Mouse (Mus musculus): Measurements from ENCODE around the gene Gm20388. TPM values are rescaled to one million over a fixed set of nuclear protein-coding genes. Genes with fewer than 3 reads are reported as not detected.
A peak's percentile ranks its signal among the peaks of the same experiment; 100 is the strongest.

Gm20388 gene
- polyA plus RNA-seq, 1 experiment from 2014 or later = not detected

- Histone ChIP-seq H3K36me3 (ENCODE audit: control insufficient read depth, insufficient read depth, low read length) (no peaks in the 10 kb centered on the region), H3K9me3 (ENCODE audit: control insufficient read depth, low read length) (no peaks in the 10 kb centered on the region), H3K4me2 (ENCODE audit: low read depth, low read length) (no peak overlapping the region), H3K27me3 (ENCODE audit: control insufficient read depth, insufficient read depth, low read depth, low read length) (no peaks in the 10 kb centered on the region), H3K4me1 (replicated peaks; ENCODE audit: control insufficient read depth, insufficient read depth, low read length) (no peaks in the 10 kb centered on the region), H3K9ac (ENCODE audit: low read length) (no peak overlapping the region), H3K27ac (ENCODE audit: low read length) (no peak overlapping the region), H3K4me3 (ENCODE audit: low read length) (no peak overlapping the region)
- ATAC-seq (ENCODE audit: low read depth) = no peak
- WGBS = 35% methylated on average over 4 of the region's 4 CpGs
These were observed 1322.6 kb downstream of the Gm20388 start for GRCm38 (mm10) chr8:121233196-121233595.

- Histone ChIP-seq H3K4me3 (ENCODE audit: low read length) (no peak overlapping the region), H3K4me2 (ENCODE audit: low read depth, low read length) (no peak overlapping the region), H3K36me3 (ENCODE audit: control insufficient read depth, insufficient read depth, low read length) (no peaks in the 10 kb centered on the region), H3K4me1 (replicated peaks; ENCODE audit: control insufficient read depth, insufficient read depth, low read length) (no peaks in the 10 kb centered on the region), H3K27me3 (ENCODE audit: control insufficient read depth, insufficient read depth, low read depth, low read length) (no peaks in the 10 kb centered on the region), H3K27ac (ENCODE audit: low read length) (no peak overlapping the region), H3K9me3 (ENCODE audit: control insufficient read depth, low read length) (no peaks in the 10 kb centered on the region), H3K9ac (ENCODE audit: low read length) (no peak overlapping the region)
- no peak for ATAC-seq (ENCODE audit: low read depth)
- WGBS = 56% methylated on average over 7 of the region's 7 CpGs
These were observed 1324.3 kb downstream of the Gm20388 start for GRCm38 (mm10) chr8:121234915-121235314.

- H3K36me3 ChIP-seq (ENCODE audit: control insufficient read depth, insufficient read depth, low read length) = no peaks in the 10 kb centered on the region
- H3K27me3 ChIP-seq (ENCODE audit: control insufficient read depth, insufficient read depth, low read depth, low read length) = no peaks in the 10 kb centered on the region
- no peak for ATAC-seq (ENCODE audit: low read depth)
- no peak overlapping the region for H3K9ac ChIP-seq (ENCODE audit: low read length)
- WGBS = 86% methylated on average over 6 of the region's 6 CpGs
- no peak overlapping the region for H3K4me2 ChIP-seq (ENCODE audit: low read depth, low read length)
- no peak overlapping the region for H3K4me3 ChIP-seq (ENCODE audit: low read length)
- peaks cover 28% of the 10 kb centered on the region for H3K4me1 ChIP-seq (replicated peaks; ENCODE audit: control insufficient read depth, insufficient read depth, low read length)
- no peak overlapping the region for H3K27ac ChIP-seq (ENCODE audit: low read length)
- no peaks in the 10 kb centered on the region for H3K9me3 ChIP-seq (ENCODE audit: control insufficient read depth, low read length)
These were observed 1329.0 kb downstream of the Gm20388 start for GRCm38 (mm10) chr8:121239640-121240039.

GRCm38 (mm10) chr8:121241761-121242552 is 1331.3 kb downstream of the Gm20388 start:
- Histone ChIP-seq H3K9ac (ENCODE audit: low read length) (peak overlapping the region; percentile 21; the same call in 1 of the 2 replicates), H3K9me3 (ENCODE audit: control insufficient read depth, low read length) (no peaks in the 10 kb centered on the region), H3K4me1 (replicated peaks; ENCODE audit: control insufficient read depth, insufficient read depth, low read length) (peaks cover 28% of the 10 kb centered on the region), H3K4me2 (ENCODE audit: low read depth, low read length) (peak overlapping the region; percentile 26), H3K4me3 (ENCODE audit: low read length) (no peak overlapping the region), H3K27me3 (ENCODE audit: control insufficient read depth, insufficient read depth, low read depth, low read length) (no peaks in the 10 kb centered on the region), H3K36me3 (ENCODE audit: control insufficient read depth, insufficient read depth, low read length) (no peaks in the 10 kb centered on the region), H3K27ac (ENCODE audit: low read length) (0 out of 2 replicates have a peak overlapping the region, but pooled peaks have one; percentile 3)
- 7% methylated on average over 14 of the region's 14 CpGs for WGBS
- ATAC-seq (ENCODE audit: low read depth) = peak; percentile 93

- Histone ChIP-seq H3K9ac (ENCODE audit: low read length) (no peak overlapping the region), H3K27me3 (ENCODE audit: control insufficient read depth, insufficient read depth, low read depth, low read length) (no peaks in the 10 kb centered on the region), H3K4me1 (replicated peaks; ENCODE audit: control insufficient read depth, insufficient read depth, low read length) (peaks cover 28% of the 10 kb centered on the region), H3K4me3 (ENCODE audit: low read length) (no peak overlapping the region), H3K27ac (ENCODE audit: low read length) (no peak overlapping the region), H3K4me2 (ENCODE audit: low read depth, low read length) (no peak overlapping the region), H3K9me3 (ENCODE audit: control insufficient read depth, low read length) (no peaks in the 10 kb centered on the region), H3K36me3 (ENCODE audit: control insufficient read depth, insufficient read depth, low read length) (no peaks in the 10 kb centered on the region)
- ATAC-seq (ENCODE audit: low read depth) = no peak
- WGBS = 25% methylated on average over 13 of the region's 13 CpGs
These were observed 1332.0 kb downstream of the Gm20388 start for GRCm38 (mm10) chr8:121242671-121243070.

- no peak overlapping the region for H3K27ac ChIP-seq (ENCODE audit: low read length)
- 56% methylated on average over 7 of the region's 7 CpGs for WGBS
- no peaks in the 10 kb centered on the region for H3K9me3 ChIP-seq (ENCODE audit: control insufficient read depth, low read length)
- H3K4me3 ChIP-seq (ENCODE audit: low read length) = no peak overlapping the region
- H3K4me1 ChIP-seq (replicated peaks; ENCODE audit: control insufficient read depth, insufficient read depth, low read length) = no peaks in the 10 kb centered on the region
- no peak overlapping the region for H3K4me2 ChIP-seq (ENCODE audit: low read depth, low read length)
- H3K36me3 ChIP-seq (ENCODE audit: control insufficient read depth, insufficient read depth, low read length) = no peaks in the 10 kb centered on the region
- ATAC-seq (ENCODE audit: low read depth) = 0 out of 2 replicates have a peak, but pooled peaks have one; percentile 34
- no peak overlapping the region for H3K9ac ChIP-seq (ENCODE audit: low read length)
- H3K27me3 ChIP-seq (ENCODE audit: control insufficient read depth, insufficient read depth, low read depth, low read length) = peaks cover 15% of the 10 kb centered on the region; the same call in 1 of the 2 replicates
These were observed 1338.2 kb downstream of the Gm20388 start for GRCm38 (mm10) chr8:121248823-121249222.

GRCm38 (mm10) chr8:121249433-121249832 is 1338.8 kb downstream of the Gm20388 start:
- ATAC-seq (ENCODE audit: low read depth) = no peak
- WGBS = 92% methylated on average over 1 of the region's 1 CpGs
- Histone ChIP-seq H3K9me3 (ENCODE audit: control insufficient read depth, low read length) (no peaks in the 10 kb centered on the region), H3K27me3 (ENCODE audit: control insufficient read depth, insufficient read depth, low read depth, low read length) (peaks cover 15% of the 10 kb centered on the region; the same call in 1 of the 2 replicates), H3K27ac (ENCODE audit: low read length) (no peak overlapping the region), H3K4me2 (ENCODE audit: low read depth, low read length) (no peak overlapping the region), H3K36me3 (ENCODE audit: control insufficient read depth, insufficient read depth, low read length) (no peaks in the 10 kb centered on the region), H3K9ac (ENCODE audit: low read length) (no peak overlapping the region), H3K4me1 (replicated peaks; ENCODE audit: control insufficient read depth, insufficient read depth, low read length) (no peaks in the 10 kb centered on the region), H3K4me3 (ENCODE audit: low read length) (no peak overlapping the region)

GRCm38 (mm10) chr8:121251089-121251488 is 1340.4 kb downstream of the Gm20388 start:
- no peak overlapping the region for H3K4me2 ChIP-seq (ENCODE audit: low read depth, low read length)
- no peak overlapping the region for H3K9ac ChIP-seq (ENCODE audit: low read length)
- no peak for ATAC-seq (ENCODE audit: low read depth)
- H3K27ac ChIP-seq (ENCODE audit: low read length) = no peak overlapping the region
- no peaks in the 10 kb centered on the region for H3K36me3 ChIP-seq (ENCODE audit: control insufficient read depth, insufficient read depth, low read length)
- no peaks in the 10 kb centered on the region for H3K9me3 ChIP-seq (ENCODE audit: control insufficient read depth, low read length)
- H3K27me3 ChIP-seq (ENCODE audit: control insufficient read depth, insufficient read depth, low read depth, low read length) = peaks cover 22% of the 10 kb centered on the region
- H3K4me1 ChIP-seq (replicated peaks; ENCODE audit: control insufficient read depth, insufficient read depth, low read length) = no peaks in the 10 kb centered on the region
- H3K4me3 ChIP-seq (ENCODE audit: low read length) = no peak overlapping the region
- 35% methylated on average over 11 of the region's 11 CpGs for WGBS

GRCm38 (mm10) chr8:121255727-121256265 is 1345.2 kb downstream of the Gm20388 start:
- Histone ChIP-seq H3K4me2 (ENCODE audit: low read depth, low read length) (no peak overlapping the region), H3K9me3 (ENCODE audit: control insufficient read depth, low read length) (no peaks in the 10 kb centered on the region), H3K4me1 (replicated peaks; ENCODE audit: control insufficient read depth, insufficient read depth, low read length) (peaks cover 13% of the 10 kb centered on the region; the same call in 1 of the 2 replicates), H3K36me3 (ENCODE audit: control insufficient read depth, insufficient read depth, low read length) (no peaks in the 10 kb centered on the region), H3K27ac (ENCODE audit: low read length) (no peak overlapping the region), H3K27me3 (ENCODE audit: control insufficient read depth, insufficient read depth, low read depth, low read length) (peaks cover 24% of the 10 kb centered on the region), H3K9ac (ENCODE audit: low read length) (no peak overlapping the region), H3K4me3 (ENCODE audit: low read length) (no peak overlapping the region)
- no peak for ATAC-seq (ENCODE audit: low read depth)
- 43% methylated on average over 14 of the region's 14 CpGs for WGBS
